Mouse (Mus musculus) heart, embryonic 13.5 days (tissue): ENCODE measurements around the gene Olfr69. TPM values are rescaled to one million over a fixed set of nuclear protein-coding genes. Genes with fewer than 3 reads are reported as not detected.

Source experiments
- polyA plus RNA-seq: library from polyadenylated mRNA; unstranded; fragments of >200 nt; fragmentation: Nextera tagmentation; extraction: Ambion mirVana; gene quantifications from 2 replicates; pipeline ENCODE4 v1.2.1, GENCODE M21; 2015

Gene Olfr69
- polyA plus RNA-seq, 1 experiment from 2014 or later = not detected

Other genes with a start within 250 kb of the Olfr69 start
- gene Olfr612, start 228.9 kb downstream of the Olfr69 start, polyA plus RNA-seq = not detected in 2 replicates
- not detected in 2 replicates for gene Olfr613, start 223.5 kb downstream of the Olfr69 start, polyA plus RNA-seq
- not detected in 2 replicates for gene Olfr615, start 215.5 kb downstream of the Olfr69 start, polyA plus RNA-seq
- not detected in 2 replicates for gene Olfr616, start 202.5 kb downstream of the Olfr69 start, polyA plus RNA-seq
- gene Olfr617, start 198.5 kb downstream of the Olfr69 start, polyA plus RNA-seq = not detected in 2 replicates
- not detected in 2 replicates for gene Olfr618, start 181.5 kb downstream of the Olfr69 start, polyA plus RNA-seq
- gene Olfr619, start 171.0 kb downstream of the Olfr69 start, polyA plus RNA-seq = not detected in 2 replicates
- gene Olfr620, start 159.1 kb downstream of the Olfr69 start, polyA plus RNA-seq = not detected in 2 replicates
- not detected in 2 replicates for gene Olfr622, start 128.9 kb downstream of the Olfr69 start, polyA plus RNA-seq
- gene Olfr623, start 107.9 kb downstream of the Olfr69 start, polyA plus RNA-seq = not detected in 2 replicates
- 0.03 TPM in 1 of 2 replicates, not detected in the other for gene Olfr624, start 100.4 kb downstream of the Olfr69 start, polyA plus RNA-seq
- not detected in 2 replicates for gene Olfr625-ps1, start 88.9 kb downstream of the Olfr69 start, polyA plus RNA-seq
- gene Olfr243, start 56.9 kb downstream of the Olfr69 start, polyA plus RNA-seq = not detected in 2 replicates
- gene Olfr628, start 41.2 kb downstream of the Olfr69 start, polyA plus RNA-seq = not detected in 2 replicates
- not detected in 2 replicates for gene Olfr629, start 26.7 kb downstream of the Olfr69 start, polyA plus RNA-seq
- not detected in 2 replicates for gene Olfr630, start 14.3 kb downstream of the Olfr69 start, polyA plus RNA-seq
- not detected in 2 replicates for gene Olfr68, start 8.1 kb upstream of the Olfr69 start, polyA plus RNA-seq
- not detected in 2 replicates for gene Olfr67, start 20.2 kb upstream of the Olfr69 start, polyA plus RNA-seq
- 7,919 and 10,944 TPM in 2 replicates for gene Hbb-bt, start 42.4 kb upstream of the Olfr69 start, polyA plus RNA-seq
- 15,930 and 21,711 TPM in 2 replicates for gene Hbb-bs, start 56.5 kb upstream of the Olfr69 start, polyA plus RNA-seq
- not detected in 2 replicates for gene Hbb-bh2, start 68.9 kb upstream of the Olfr69 start, polyA plus RNA-seq
- gene Hbb-bh1, start 71.6 kb upstream of the Olfr69 start, polyA plus RNA-seq = 230 and 536 TPM in 2 replicates
- 25,617 and 43,684 TPM in 2 replicates for gene Hbb-y, start 81.6 kb upstream of the Olfr69 start, polyA plus RNA-seq
- gene Olfr66, start 114.7 kb upstream of the Olfr69 start, polyA plus RNA-seq = not detected in 2 replicates
- gene Olfr64, start 122.9 kb upstream of the Olfr69 start, polyA plus RNA-seq = not detected in 2 replicates
- gene Olfr65, start 131.9 kb upstream of the Olfr69 start, polyA plus RNA-seq = not detected in 2 replicates
- not detected in 2 replicates for gene Olfr631, start 157.2 kb upstream of the Olfr69 start, polyA plus RNA-seq
- not detected in 2 replicates for gene Olfr632, start 162.8 kb upstream of the Olfr69 start, polyA plus RNA-seq
- gene Olfr633, start 172.8 kb upstream of the Olfr69 start, polyA plus RNA-seq = not detected in 2 replicates
- not detected in 2 replicates for gene Olfr635, start 199.6 kb upstream of the Olfr69 start, polyA plus RNA-seq
- gene Olfr638, start 227.2 kb upstream of the Olfr69 start, polyA plus RNA-seq = not detected in 2 replicates
- gene Olfr639, start 245.7 kb upstream of the Olfr69 start, polyA plus RNA-seq = not detected in 2 replicates